Mouse (Mus musculus): ENCODE results near the gene Gm7075. TPM values are rescaled to one million over a fixed set of nuclear protein-coding genes. Genes with fewer than 3 reads are reported as not detected.
"Not testable (repeated sequence)": the region's sequence is repeated elsewhere in the genome, so short reads cannot be mapped to it uniquely, and the experiment has no call there.

Gene Gm7075
- polyA plus RNA-seq, 1 experiment = not detected

- no peaks in the 10 kb centered on the region for H3K4me1 ChIP-seq (ENCODE audit: control insufficient read depth, insufficient read depth, low read length)
- no peaks in the 10 kb centered on the region for H3K27me3 ChIP-seq (ENCODE audit: control insufficient read depth, insufficient read depth, low read length, poor library complexity, severe bottlenecking)
- H3K4me3 ChIP-seq (ENCODE audit: low read depth, low read length) = no peak overlapping the region
- no peak overlapping the region for H3K9ac ChIP-seq (ENCODE audit: low read depth, poor library complexity, severe bottlenecking)
- no peaks in the 10 kb centered on the region for H3K9me3 ChIP-seq (replicated peaks; ENCODE audit: control insufficient read depth, insufficient read depth, low read length, poor library complexity, severe bottlenecking)
- H3K36me3 ChIP-seq (ENCODE audit: control insufficient read depth, insufficient read depth, low read length, poor library complexity, severe bottlenecking) = no peaks in the 10 kb centered on the region
- no peak for TF ChIP-seq CTCF (IDR thresholded peaks at IDR 0.05; ENCODE audit: low read depth, low read length)
- no peak for TF ChIP-seq EP300 (IDR thresholded peaks at IDR 0.05; ENCODE audit: insufficient read depth, low read depth, low read length)
- no peak for TF ChIP-seq POLR2A (IDR thresholded peaks at IDR 0.05; ENCODE audit: insufficient read depth, low read length)
- no peak overlapping the region for H3K27ac ChIP-seq (ENCODE audit: insufficient read depth, low read length)
Measured at GRCm38 (mm10) chr10:63422736-63422992, 1.1 kb upstream of the Gm7075 start.

- Histone ChIP-seq H3K9ac (ENCODE audit: low read depth, poor library complexity, severe bottlenecking) (no peak overlapping the region), H3K27me3 (ENCODE audit: control insufficient read depth, insufficient read depth, low read length, poor library complexity, severe bottlenecking) (no peaks in the 10 kb centered on the region), H3K4me3 (ENCODE audit: low read depth, low read length) (no peak overlapping the region), H3K36me3 (ENCODE audit: control insufficient read depth, insufficient read depth, low read length, poor library complexity, severe bottlenecking) (no peaks in the 10 kb centered on the region), H3K4me1 (ENCODE audit: control insufficient read depth, insufficient read depth, low read length) (no peaks in the 10 kb centered on the region), H3K9me3 (replicated peaks; ENCODE audit: control insufficient read depth, insufficient read depth, low read length, poor library complexity, severe bottlenecking) (no peaks in the 10 kb centered on the region), H3K27ac (ENCODE audit: insufficient read depth, low read length) (no peak overlapping the region)
- no peak for TF ChIP-seq EP300 (IDR thresholded peaks at IDR 0.05; ENCODE audit: insufficient read depth, low read depth, low read length)
- TF ChIP-seq CTCF (IDR thresholded peaks at IDR 0.05; ENCODE audit: low read depth, low read length) = no peak
- TF ChIP-seq POLR2A (IDR thresholded peaks at IDR 0.05; ENCODE audit: insufficient read depth, low read length) = no peak
Measured at GRCm38 (mm10) chr10:63417061-63417460, 4.5 kb downstream of the Gm7075 start.

GRCm38 (mm10) chr10:63415850-63416249 lies 5.7 kb downstream of the Gm7075 start:
- Histone ChIP-seq H3K4me1 (ENCODE audit: control insufficient read depth, insufficient read depth, low read length) (no peaks in the 10 kb centered on the region), H3K9ac (ENCODE audit: low read depth, poor library complexity, severe bottlenecking) (no peak overlapping the region), H3K9me3 (replicated peaks; ENCODE audit: control insufficient read depth, insufficient read depth, low read length, poor library complexity, severe bottlenecking) (no peaks in the 10 kb centered on the region), H3K27ac (ENCODE audit: insufficient read depth, low read length) (no peak overlapping the region), H3K36me3 (ENCODE audit: control insufficient read depth, insufficient read depth, low read length, poor library complexity, severe bottlenecking) (no peaks in the 10 kb centered on the region), H3K27me3 (ENCODE audit: control insufficient read depth, insufficient read depth, low read length, poor library complexity, severe bottlenecking) (no peaks in the 10 kb centered on the region), H3K4me3 (ENCODE audit: low read depth, low read length) (no peak overlapping the region)
- TF ChIP-seq POLR2A (IDR thresholded peaks at IDR 0.05; ENCODE audit: insufficient read depth, low read length) (no peak), EP300 (IDR thresholded peaks at IDR 0.05; ENCODE audit: insufficient read depth, low read depth, low read length) (no peak), CTCF (IDR thresholded peaks at IDR 0.05; ENCODE audit: low read depth, low read length) (no peak)

- H3K36me3 ChIP-seq (ENCODE audit: control insufficient read depth, insufficient read depth, low read length, poor library complexity, severe bottlenecking) = no peaks in the 10 kb centered on the region
- no peaks in the 10 kb centered on the region for H3K4me1 ChIP-seq (ENCODE audit: control insufficient read depth, insufficient read depth, low read length)
- no peak for TF ChIP-seq POLR2A (IDR thresholded peaks at IDR 0.05; ENCODE audit: insufficient read depth, low read length)
- TF ChIP-seq CTCF (IDR thresholded peaks at IDR 0.05; ENCODE audit: low read depth, low read length) = no peak
- TF ChIP-seq EP300 (IDR thresholded peaks at IDR 0.05; ENCODE audit: insufficient read depth, low read depth, low read length) = no peak
- no peaks in the 10 kb centered on the region for H3K9me3 ChIP-seq (replicated peaks; ENCODE audit: control insufficient read depth, insufficient read depth, low read length, poor library complexity, severe bottlenecking)
- no peak overlapping the region for H3K4me3 ChIP-seq (ENCODE audit: low read depth, low read length)
- H3K27me3 ChIP-seq (ENCODE audit: control insufficient read depth, insufficient read depth, low read length, poor library complexity, severe bottlenecking) = no peaks in the 10 kb centered on the region
- H3K9ac ChIP-seq (ENCODE audit: low read depth, poor library complexity, severe bottlenecking) = no peak overlapping the region
- no peak overlapping the region for H3K27ac ChIP-seq (ENCODE audit: insufficient read depth, low read length)
Measured at GRCm38 (mm10) chr10:63415287-63415686, 6.3 kb downstream of the Gm7075 start.

GRCm38 (mm10) chr10:63412756-63413155 lies 8.8 kb downstream of the Gm7075 start:
- TF ChIP-seq CTCF (IDR thresholded peaks at IDR 0.05; ENCODE audit: low read depth, low read length) = no peak
- no peak for TF ChIP-seq EP300 (IDR thresholded peaks at IDR 0.05; ENCODE audit: insufficient read depth, low read depth, low read length)
- no peak for TF ChIP-seq POLR2A (IDR thresholded peaks at IDR 0.05; ENCODE audit: insufficient read depth, low read length)
- Histone ChIP-seq H3K4me3 (ENCODE audit: low read depth, low read length) (no peak overlapping the region), H3K4me1 (ENCODE audit: control insufficient read depth, insufficient read depth, low read length) (no peaks in the 10 kb centered on the region), H3K36me3 (ENCODE audit: control insufficient read depth, insufficient read depth, low read length, poor library complexity, severe bottlenecking) (no peaks in the 10 kb centered on the region), H3K9me3 (replicated peaks; ENCODE audit: control insufficient read depth, insufficient read depth, low read length, poor library complexity, severe bottlenecking) (no peaks in the 10 kb centered on the region), H3K9ac (ENCODE audit: low read depth, poor library complexity, severe bottlenecking) (no peak overlapping the region), H3K27me3 (ENCODE audit: control insufficient read depth, insufficient read depth, low read length, poor library complexity, severe bottlenecking) (no peaks in the 10 kb centered on the region), H3K27ac (ENCODE audit: insufficient read depth, low read length) (no peak overlapping the region)

- not testable (repeated sequence) for H3K4me3 ChIP-seq (ENCODE audit: low read depth, low read length)
Measured at GRCm38 (mm10) chr10:63411674-63412073, 9.9 kb downstream of the Gm7075 start.

More at GRCm38 (mm10) chr10:63411674-63412073, 9.9 kb downstream of the Gm7075 start:
- not testable (repeated sequence) for H3K27ac ChIP-seq (ENCODE audit: insufficient read depth, low read length); H3K27me3 ChIP-seq (ENCODE audit: control insufficient read depth, insufficient read depth, low read length, poor library complexity, severe bottlenecking); H3K9me3 ChIP-seq (replicated peaks; ENCODE audit: control insufficient read depth, insufficient read depth, low read length, poor library complexity, severe bottlenecking); H3K4me1 ChIP-seq (ENCODE audit: control insufficient read depth, insufficient read depth, low read length); H3K9ac ChIP-seq (ENCODE audit: low read depth, poor library complexity, severe bottlenecking); H3K36me3 ChIP-seq (ENCODE audit: control insufficient read depth, insufficient read depth, low read length, poor library complexity, severe bottlenecking)
